Mouse (Mus musculus): ENCODE measurements around the gene Syt5.

The Syt5 gene

DNA sequence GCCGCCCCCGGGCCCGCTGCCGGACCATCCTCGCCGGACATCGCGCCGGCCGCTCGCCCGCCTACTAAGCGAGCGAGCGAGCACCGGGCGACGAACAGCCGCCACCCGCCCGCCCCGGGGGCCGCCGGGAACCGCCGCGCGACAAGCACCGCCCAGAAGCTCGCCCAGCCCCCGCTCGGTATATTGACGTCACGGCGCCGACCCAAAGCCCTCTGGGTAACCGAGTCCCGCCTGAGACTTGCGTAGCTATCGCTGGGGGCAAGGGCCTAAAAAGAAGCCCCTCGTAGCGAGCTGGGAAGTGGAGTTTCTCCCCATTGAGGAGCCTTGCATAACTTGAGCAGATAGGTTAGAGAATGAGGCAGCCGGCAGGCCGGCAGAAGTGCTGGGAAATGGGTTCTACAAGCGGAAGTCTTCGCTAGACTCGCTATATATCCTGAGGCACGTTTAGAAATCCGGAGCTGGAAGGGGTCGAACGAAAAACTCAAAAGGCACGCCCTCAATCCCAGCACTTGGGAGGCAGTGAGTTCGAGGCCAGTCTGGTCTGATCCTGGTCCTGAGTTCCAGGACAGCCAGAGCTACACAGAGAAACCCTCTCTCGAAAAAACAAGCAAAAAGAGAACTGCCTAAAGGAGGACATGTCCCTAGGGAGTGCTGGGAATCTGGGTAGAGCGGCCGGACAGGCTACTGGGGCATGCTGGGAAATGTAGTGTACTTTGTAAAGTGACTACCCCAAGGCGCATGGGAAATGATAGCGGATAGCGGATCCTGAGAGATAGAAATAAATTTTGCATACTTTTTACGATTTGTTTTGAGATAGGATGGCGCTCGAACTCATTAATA, 45.6 kb downstream of the Syt5 start, which contains the start of gene Ppp1r12c:
TSS of gene Ppp1r12c (minus strand) at position 123 of the 840 bp plus-strand sequence.
- DNase-seq (ENCODE audit: low read depth, low spot score): peak; percentile 96

- DNase-seq (ENCODE audit: low read depth, low spot score): peak; percentile 65
Observed at GRCm38 (mm10) chr7:4500892-4501471, 46.4 kb downstream of the Syt5 start.

GRCm38 (mm10) chr7:4499034-4499433, 48.3 kb downstream of the Syt5 start:
- no peak for DNase-seq (ENCODE audit: low read depth, low spot score)

GRCm38 (mm10) chr7:4498251-4498650, 49.1 kb downstream of the Syt5 start:
- no peak for DNase-seq (ENCODE audit: low read depth, low spot score)

DNA sequence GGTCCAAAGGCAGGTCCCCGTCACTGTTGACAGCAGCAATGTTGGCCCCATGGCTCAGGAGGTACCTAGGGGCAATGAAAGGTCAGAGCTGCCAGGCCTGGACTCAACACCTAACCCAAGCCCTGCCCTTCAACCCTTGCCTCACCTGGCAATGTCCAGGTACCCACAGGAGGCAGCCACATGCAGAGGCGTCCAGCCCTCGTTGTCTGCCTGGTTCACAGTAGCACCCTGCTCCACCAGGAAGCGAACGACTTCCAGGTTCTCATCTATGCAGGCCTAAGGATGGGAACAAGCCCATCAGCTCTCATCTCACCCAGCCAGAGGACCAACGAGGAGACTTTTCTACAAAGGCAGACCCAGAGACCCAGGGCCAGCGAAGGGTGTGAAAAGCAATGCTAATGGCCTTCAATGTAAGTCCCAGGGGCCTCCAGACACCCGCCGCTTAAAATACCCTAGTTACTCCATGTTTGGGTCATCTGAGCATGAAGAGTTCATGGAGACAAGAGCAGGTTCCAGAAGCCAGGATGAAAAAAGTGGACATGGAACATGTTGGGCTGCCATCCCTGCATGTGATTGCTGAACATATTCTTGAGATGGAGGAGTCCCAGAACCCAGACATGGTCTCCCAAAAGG, 50.0 kb downstream of the Syt5 start:
- DNase-seq (ENCODE audit: low read depth, low spot score): no peak

DNA sequence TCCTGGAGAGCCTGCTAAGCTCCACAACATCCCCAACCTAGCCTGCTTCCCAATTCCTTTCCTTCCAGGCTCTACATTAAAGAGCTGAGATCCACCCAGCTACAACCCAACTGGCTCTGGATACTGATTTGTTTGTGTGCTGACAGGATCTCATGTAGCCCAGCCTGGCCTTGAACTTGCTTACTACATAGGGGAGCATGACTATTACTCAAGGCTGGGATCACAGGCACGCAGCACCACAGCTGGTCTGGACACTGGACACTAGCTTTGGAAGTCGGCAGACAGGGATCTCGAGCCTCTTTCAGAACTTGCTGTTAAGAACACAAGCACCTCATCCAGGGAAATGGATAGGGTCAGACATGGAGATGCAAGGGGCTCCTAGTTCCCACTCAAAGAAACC, 50.9 kb downstream of the Syt5 start:
- DNase-seq (ENCODE audit: low read depth, low spot score): no peak

DNA sequence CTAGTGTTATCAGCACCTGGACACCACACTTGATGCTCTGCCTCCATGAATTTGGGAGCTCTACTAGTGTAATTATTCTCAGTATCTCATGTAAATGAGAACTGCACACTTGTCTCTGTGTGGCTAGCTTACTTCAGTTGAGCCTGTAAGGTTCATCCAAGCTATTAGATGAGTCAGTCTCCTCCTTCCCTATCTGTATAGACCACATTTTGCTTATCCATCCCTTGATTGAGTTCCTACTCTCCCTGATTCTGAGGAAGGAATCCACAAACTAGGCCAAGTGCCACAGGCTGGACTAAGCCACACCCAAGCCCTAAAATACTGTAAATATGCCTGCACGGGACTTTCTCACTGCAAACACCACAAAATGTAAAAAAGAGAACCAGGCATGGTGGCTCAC, 53.4 kb downstream of the Syt5 start:
- DNase-seq (ENCODE audit: low read depth, low spot score): no peak

DNA sequence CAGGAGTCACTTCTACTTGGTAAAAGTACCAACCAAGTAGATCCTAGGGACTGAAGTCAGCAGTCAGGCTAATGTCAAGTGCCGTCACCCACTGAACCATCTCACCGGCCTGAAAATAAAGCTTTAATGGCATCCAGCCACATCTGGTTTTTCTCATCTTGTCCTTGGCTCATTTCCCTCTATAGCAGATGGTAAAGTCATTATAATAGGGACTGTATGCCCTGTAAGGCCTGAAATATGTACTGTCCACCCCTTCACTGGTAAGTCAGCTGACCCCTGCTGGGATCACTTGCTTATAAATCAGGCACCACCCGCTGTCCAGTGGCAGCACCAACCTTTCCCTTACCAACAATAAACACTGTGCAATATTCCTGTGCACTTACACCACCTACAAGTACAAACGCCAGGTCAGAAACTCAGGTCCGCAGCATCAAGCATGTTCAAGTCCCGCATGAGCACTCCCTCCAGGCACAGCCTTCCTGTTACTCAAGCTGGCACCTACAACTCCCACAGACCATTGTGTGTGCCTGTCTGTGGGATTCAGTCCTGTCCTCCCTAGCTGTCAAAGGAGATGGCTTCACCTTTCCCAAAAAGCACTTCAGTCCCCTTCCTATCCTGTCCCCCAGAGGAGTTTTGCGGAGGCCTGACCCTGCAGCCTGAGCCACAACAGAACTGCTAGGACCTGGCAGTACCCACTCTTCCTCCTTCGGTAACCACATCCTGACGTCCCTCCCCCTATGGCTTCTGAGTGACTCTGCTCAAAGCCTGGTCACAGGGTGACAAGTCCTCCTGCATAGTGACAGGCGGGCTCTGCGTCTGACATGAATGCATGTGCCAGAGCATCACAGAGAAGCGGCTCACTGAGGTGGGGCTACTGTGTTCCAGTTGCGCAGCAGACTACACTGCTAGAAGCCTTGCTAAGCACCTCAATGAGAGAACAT, 54.8 kb downstream of the Syt5 start:
- DNase-seq (ENCODE audit: low read depth, low spot score): no peak

- DNase-seq (ENCODE audit: low read depth, low spot score): no peak
Observed at GRCm38 (mm10) chr7:4491308-4491707, 56.0 kb downstream of the Syt5 start.
